Mouse (Mus musculus): ENCODE measurements around the gene Olfr905. TPM values are rescaled to one million over a fixed set of nuclear protein-coding genes. Genes with fewer than 3 reads are reported as not detected.

Gene Olfr905
- polyA plus RNA-seq (2014; fragmentation: Nextera tagmentation; extraction: Ambion mirVana): not detected in 2 replicates

- Histone ChIP-seq H3K4me3 (ENCODE audit: low read depth, low read length) (no peak within 1 kb of the TSS), H3K9me3 (ENCODE audit: control insufficient read depth, low read length) (no peaks in the 10 kb centered on the region), H3K4me2 (no peak within 1 kb of the TSS), H3K27ac (ENCODE audit: low read depth, low read length) (no peak within 1 kb of the TSS), H3K27me3 (ENCODE audit: control insufficient read depth, insufficient read depth, low read length) (no peaks in the 10 kb centered on the region), H3K36me3 (ENCODE audit: control insufficient read depth, insufficient read depth, low read length) (no peaks in the 10 kb centered on the region), H3K4me1 (ENCODE audit: control insufficient read depth, insufficient read depth, low read length) (no peaks in the 10 kb centered on the region), H3K9ac (ENCODE audit: low read length) (no peak within 1 kb of the TSS)
- ATAC-seq (ENCODE audit: low FRiP score) (no peak), DNase-seq (ENCODE audit: low spot score, missing footprints) (no peak)
Measured at GRCm38 (mm10) chr9:38470807-38471206, at the start of gene Olfr905. Gene Olfr905 (plus strand): TSS chr9:38471107.

- Histone ChIP-seq H3K4me2 (no peak overlapping the region), H3K9ac (ENCODE audit: low read length) (no peak overlapping the region), H3K4me1 (ENCODE audit: control insufficient read depth, insufficient read depth, low read length) (no peaks in the 10 kb centered on the region), H3K27me3 (ENCODE audit: control insufficient read depth, insufficient read depth, low read length) (no peaks in the 10 kb centered on the region), H3K4me3 (ENCODE audit: low read depth, low read length) (no peak overlapping the region), H3K27ac (ENCODE audit: low read depth, low read length) (no peak overlapping the region), H3K9me3 (ENCODE audit: control insufficient read depth, low read length) (no peaks in the 10 kb centered on the region), H3K36me3 (ENCODE audit: control insufficient read depth, insufficient read depth, low read length) (no peaks in the 10 kb centered on the region)
- ATAC-seq (ENCODE audit: low FRiP score) (no peak), DNase-seq (ENCODE audit: low spot score, missing footprints) (no peak)
Measured at GRCm38 (mm10) chr9:38423801-38424200, 47.1 kb upstream of the Olfr905 start.

GRCm38 (mm10) chr9:38427026-38427425 is 43.9 kb upstream of the Olfr905 start:
- Histone ChIP-seq H3K27me3 (ENCODE audit: control insufficient read depth, insufficient read depth, low read length) (no peaks in the 10 kb centered on the region), H3K9ac (ENCODE audit: low read length) (no peak overlapping the region), H3K27ac (ENCODE audit: low read depth, low read length) (no peak overlapping the region), H3K4me1 (ENCODE audit: control insufficient read depth, insufficient read depth, low read length) (no peaks in the 10 kb centered on the region), H3K4me3 (ENCODE audit: low read depth, low read length) (no peak overlapping the region), H3K9me3 (ENCODE audit: control insufficient read depth, low read length) (no peaks in the 10 kb centered on the region), H3K4me2 (no peak overlapping the region), H3K36me3 (ENCODE audit: control insufficient read depth, insufficient read depth, low read length) (no peaks in the 10 kb centered on the region)
- ATAC-seq (ENCODE audit: low FRiP score) (no peak), DNase-seq (ENCODE audit: low spot score, missing footprints) (no peak)
- WGBS: 54% methylated on average over 1 of the region's 1 CpGs

- ATAC-seq (ENCODE audit: low FRiP score) (no peak), DNase-seq (ENCODE audit: low spot score, missing footprints) (no peak)
- H3K4me1 ChIP-seq (ENCODE audit: control insufficient read depth, insufficient read depth, low read length): no peaks in the 10 kb centered on the region
- WGBS: 92% methylated on average over 1 of the region's 1 CpGs
- H3K4me3 ChIP-seq (ENCODE audit: low read depth, low read length): no peak within 1 kb of the TSS
- no peaks in the 10 kb centered on the region for H3K36me3 ChIP-seq (ENCODE audit: control insufficient read depth, insufficient read depth, low read length)
- no peaks in the 10 kb centered on the region for H3K27me3 ChIP-seq (ENCODE audit: control insufficient read depth, insufficient read depth, low read length)
- H3K9me3 ChIP-seq (ENCODE audit: control insufficient read depth, low read length): no peaks in the 10 kb centered on the region
- H3K4me2 ChIP-seq: no peak within 1 kb of the TSS
- H3K27ac ChIP-seq (ENCODE audit: low read depth, low read length): no peak within 1 kb of the TSS
- H3K9ac ChIP-seq (ENCODE audit: low read length): no peak within 1 kb of the TSS
Measured at GRCm38 (mm10) chr9:38429155-38429554, 41.8 kb upstream of the Olfr905 start, which contains the start of gene Olfr901. Gene Olfr901 (plus strand): TSS chr9:38429455.

GRCm38 (mm10) chr9:38447352-38447751 is 23.6 kb upstream of the Olfr905 start, which contains the start of gene Olfr902:
Gene Olfr902 (plus strand): TSS chr9:38447652.
- no peaks in the 10 kb centered on the region for H3K27me3 ChIP-seq (ENCODE audit: control insufficient read depth, insufficient read depth, low read length)
- H3K9ac ChIP-seq (ENCODE audit: low read length): no peak within 1 kb of the TSS
- no peak within 1 kb of the TSS for H3K27ac ChIP-seq (ENCODE audit: low read depth, low read length)
- H3K9me3 ChIP-seq (ENCODE audit: control insufficient read depth, low read length): no peaks in the 10 kb centered on the region
- ATAC-seq (ENCODE audit: low FRiP score) (no peak), DNase-seq (ENCODE audit: low spot score, missing footprints) (no peak)
- H3K36me3 ChIP-seq (ENCODE audit: control insufficient read depth, insufficient read depth, low read length): no peaks in the 10 kb centered on the region
- no peaks in the 10 kb centered on the region for H3K4me1 ChIP-seq (ENCODE audit: control insufficient read depth, insufficient read depth, low read length)
- no peak within 1 kb of the TSS for H3K4me3 ChIP-seq (ENCODE audit: low read depth, low read length)
- 91% methylated on average over 5 of the region's 5 CpGs for WGBS
- no peak within 1 kb of the TSS for H3K4me2 ChIP-seq

- Histone ChIP-seq H3K36me3 (ENCODE audit: control insufficient read depth, insufficient read depth, low read length) (no peaks in the 10 kb centered on the region), H3K4me2 (no peak within 1 kb of the TSS), H3K27me3 (ENCODE audit: control insufficient read depth, insufficient read depth, low read length) (no peaks in the 10 kb centered on the region), H3K9ac (ENCODE audit: low read length) (no peak within 1 kb of the TSS), H3K4me3 (ENCODE audit: low read depth, low read length) (no peak within 1 kb of the TSS), H3K9me3 (ENCODE audit: control insufficient read depth, low read length) (no peaks in the 10 kb centered on the region), H3K27ac (ENCODE audit: low read depth, low read length) (no peak within 1 kb of the TSS), H3K4me1 (ENCODE audit: control insufficient read depth, insufficient read depth, low read length) (no peaks in the 10 kb centered on the region)
- DNase-seq (ENCODE audit: low spot score, missing footprints) (no peak), ATAC-seq (ENCODE audit: low FRiP score) (no peak)
Measured at GRCm38 (mm10) chr9:38462844-38463243, 8.1 kb upstream of the Olfr905 start, which contains the start of gene Olfr904. Gene Olfr904 (plus strand): TSS chr9:38463144.

- Histone ChIP-seq H3K9ac (ENCODE audit: low read length) (no peak within 1 kb of the TSS), H3K36me3 (ENCODE audit: control insufficient read depth, insufficient read depth, low read length) (no peaks in the 10 kb centered on the region), H3K9me3 (ENCODE audit: control insufficient read depth, low read length) (no peaks in the 10 kb centered on the region), H3K27me3 (ENCODE audit: control insufficient read depth, insufficient read depth, low read length) (no peaks in the 10 kb centered on the region), H3K4me2 (no peak within 1 kb of the TSS), H3K4me1 (ENCODE audit: control insufficient read depth, insufficient read depth, low read length) (no peaks in the 10 kb centered on the region), H3K27ac (ENCODE audit: low read depth, low read length) (no peak within 1 kb of the TSS), H3K4me3 (ENCODE audit: low read depth, low read length) (no peak within 1 kb of the TSS)
- ATAC-seq (ENCODE audit: low FRiP score) (no peak), DNase-seq (ENCODE audit: low spot score, missing footprints) (no peak)
- 94% methylated on average over 3 of the region's 3 CpGs for WGBS
Measured at GRCm38 (mm10) chr9:38486785-38487184, 15.9 kb downstream of the Olfr905 start, which contains the start of gene Olfr906. Gene Olfr906 (plus strand): TSS chr9:38487085.

- Histone ChIP-seq H3K4me3 (ENCODE audit: low read depth, low read length) (no peak within 1 kb of the TSS), H3K9ac (ENCODE audit: low read length) (no peak within 1 kb of the TSS), H3K27me3 (ENCODE audit: control insufficient read depth, insufficient read depth, low read length) (no peaks in the 10 kb centered on the region), H3K4me1 (ENCODE audit: control insufficient read depth, insufficient read depth, low read length) (no peaks in the 10 kb centered on the region), H3K36me3 (ENCODE audit: control insufficient read depth, insufficient read depth, low read length) (no peaks in the 10 kb centered on the region), H3K27ac (ENCODE audit: low read depth, low read length) (no peak within 1 kb of the TSS), H3K4me2 (no peak within 1 kb of the TSS), H3K9me3 (ENCODE audit: control insufficient read depth, low read length) (no peaks in the 10 kb centered on the region)
- 84% methylated on average over 2 of the region's 2 CpGs for WGBS
- DNase-seq (ENCODE audit: low spot score, missing footprints): no peak
- no peak for ATAC-seq (ENCODE audit: low FRiP score)
Measured at GRCm38 (mm10) chr9:38495501-38495900, 24.6 kb downstream of the Olfr905 start, which contains the start of gene Olfr907. Gene Olfr907 (plus strand): TSS chr9:38495801.

- no peak overlapping the region for H3K9ac ChIP-seq (ENCODE audit: low read length)
- ATAC-seq (ENCODE audit: low FRiP score) (no peak), DNase-seq (ENCODE audit: low spot score, missing footprints) (no peak)
- no peaks in the 10 kb centered on the region for H3K9me3 ChIP-seq (ENCODE audit: control insufficient read depth, low read length)
- H3K27me3 ChIP-seq (ENCODE audit: control insufficient read depth, insufficient read depth, low read length): no peaks in the 10 kb centered on the region
- H3K4me1 ChIP-seq (ENCODE audit: control insufficient read depth, insufficient read depth, low read length): no peaks in the 10 kb centered on the region
- WGBS: 66% methylated on average over 2 of the region's 2 CpGs
- no peak overlapping the region for H3K27ac ChIP-seq (ENCODE audit: low read depth, low read length)
- H3K4me3 ChIP-seq (ENCODE audit: low read depth, low read length): no peak overlapping the region
- H3K4me2 ChIP-seq: no peak overlapping the region
- H3K36me3 ChIP-seq (ENCODE audit: control insufficient read depth, insufficient read depth, low read length): no peaks in the 10 kb centered on the region
Measured at GRCm38 (mm10) chr9:38512353-38512752, 41.4 kb downstream of the Olfr905 start.

Data from midbrain, embryonic 11.5 days (tissue).